Mouse (Mus musculus): Measurements from ENCODE around the gene Was. TPM values are rescaled to one million over a fixed set of nuclear protein-coding genes. Genes with fewer than 3 reads are reported as not detected.
"Not testable (repeated sequence)": the region's sequence is repeated elsewhere in the genome, so short reads cannot be mapped to it uniquely, and the experiment has no call there.

The Was gene
- total and polyA plus RNA-seq, 2 experiments, result 1.6 to 1.7 TPM

- H3K4me3 ChIP-seq (ENCODE audit: insufficient read depth, low read depth, low read length), result no peak overlapping the region
- 60% methylated on average over 3 of the region's 3 CpGs for WGBS
- no peaks in the 10 kb centered on the region for H3K36me3 ChIP-seq (ENCODE audit: control insufficient read depth, insufficient read depth, low read length)
- no peak overlapping the region for H3K9ac ChIP-seq (ENCODE audit: low read depth, low read length)
- no peaks in the 10 kb centered on the region for H3K27me3 ChIP-seq (ENCODE audit: control insufficient read depth, insufficient read depth, low read length)
- H3K79me2 ChIP-seq (ENCODE audit: control insufficient read depth, insufficient read depth, low read length), result no peaks in the 10 kb centered on the region
- peaks cover 1% of the 10 kb centered on the region; the same call in 1 of the 2 replicates for H3K4me1 ChIP-seq (ENCODE audit: control insufficient read depth, insufficient read depth, low read length)
- no peak overlapping the region for H3K27ac ChIP-seq (replicated peaks; ENCODE audit: insufficient read depth, low read depth, low read length)
- no peak for DNase-seq (ENCODE audit: extremely low read depth, low read depth, low spot score)
- TF ChIP-seq CTCF (IDR thresholded peaks at IDR 0.05; ENCODE audit: low read depth, low read length) (no peak), POLR2A (IDR thresholded peaks at IDR 0.05; ENCODE audit: extremely low read depth, insufficient read depth, low read length) (no peak)
Observed at GRCm38 (mm10) chrX:8101017-8101416, 10.7 kb upstream of the Was start.

- WGBS, result 36% methylated on average over 4 of the region's 4 CpGs
- no peaks in the 10 kb centered on the region for H3K36me3 ChIP-seq (ENCODE audit: control insufficient read depth, insufficient read depth, low read length)
- no peak overlapping the region for H3K27ac ChIP-seq (replicated peaks; ENCODE audit: insufficient read depth, low read depth, low read length)
- H3K79me2 ChIP-seq (ENCODE audit: control insufficient read depth, insufficient read depth, low read length), result no peaks in the 10 kb centered on the region
- H3K4me1 ChIP-seq (ENCODE audit: control insufficient read depth, insufficient read depth, low read length), result peaks cover 4% of the 10 kb centered on the region; the same call in 1 of the 2 replicates
- no peak for DNase-seq (ENCODE audit: extremely low read depth, low read depth, low spot score)
- no peaks in the 10 kb centered on the region for H3K27me3 ChIP-seq (ENCODE audit: control insufficient read depth, insufficient read depth, low read length)
- H3K4me3 ChIP-seq (ENCODE audit: insufficient read depth, low read depth, low read length), result no peak overlapping the region
- no peak for TF ChIP-seq CTCF (IDR thresholded peaks at IDR 0.05; ENCODE audit: low read depth, low read length)
- no peak for TF ChIP-seq POLR2A (IDR thresholded peaks at IDR 0.05; ENCODE audit: extremely low read depth, insufficient read depth, low read length)
- H3K9ac ChIP-seq (ENCODE audit: low read depth, low read length), result no peak overlapping the region
Observed at GRCm38 (mm10) chrX:8099435-8099834, 9.1 kb upstream of the Was start.

GRCm38 (mm10) chrX:8096787-8097242 lies 6.5 kb upstream of the Was start:
- Histone ChIP-seq H3K27ac (replicated peaks; ENCODE audit: insufficient read depth, low read depth, low read length) (peak overlapping the region; percentile 64), H3K4me3 (ENCODE audit: insufficient read depth, low read depth, low read length) (peak overlapping the region; percentile 29; the same call in 1 of the 2 replicates), H3K9ac (ENCODE audit: low read depth, low read length) (peak overlapping the region; percentile 62; the same call in 1 of the 2 replicates), H3K27me3 (ENCODE audit: control insufficient read depth, insufficient read depth, low read length) (no peaks in the 10 kb centered on the region), H3K36me3 (ENCODE audit: control insufficient read depth, insufficient read depth, low read length) (no peaks in the 10 kb centered on the region), H3K4me1 (ENCODE audit: control insufficient read depth, insufficient read depth, low read length) (peaks cover 4% of the 10 kb centered on the region; the same call in 1 of the 2 replicates), H3K79me2 (ENCODE audit: control insufficient read depth, insufficient read depth, low read length) (no peaks in the 10 kb centered on the region)
- TF ChIP-seq CTCF (IDR thresholded peaks at IDR 0.05; ENCODE audit: low read depth, low read length) (no peak), POLR2A (IDR thresholded peaks at IDR 0.05; ENCODE audit: extremely low read depth, insufficient read depth, low read length) (no peak)
- DNase-seq (ENCODE audit: extremely low read depth, low read depth, low spot score), result peak; percentile 90
- under 1% methylated on average over 19 of the region's 19 CpGs for WGBS

GRCm38 (mm10) chrX:8096068-8096786 lies 5.9 kb upstream of the Was start:
- 2% methylated on average over 20 of the region's 48 CpGs for WGBS
- DNase-seq (ENCODE audit: extremely low read depth, low read depth, low spot score); H3K79me2 ChIP-seq (ENCODE audit: control insufficient read depth, insufficient read depth, low read length); H3K36me3 ChIP-seq (ENCODE audit: control insufficient read depth, insufficient read depth, low read length); H3K27me3 ChIP-seq (ENCODE audit: control insufficient read depth, insufficient read depth, low read length); H3K4me1 ChIP-seq (ENCODE audit: control insufficient read depth, insufficient read depth, low read length): not testable (repeated sequence)
- peak overlapping the region; percentile 51; the same call in 1 of the 2 replicates for H3K4me3 ChIP-seq (ENCODE audit: insufficient read depth, low read depth, low read length)
- peak overlapping the region; percentile 62; the same call in 1 of the 2 replicates for H3K9ac ChIP-seq (ENCODE audit: low read depth, low read length)
- H3K27ac ChIP-seq (replicated peaks; ENCODE audit: insufficient read depth, low read depth, low read length), result peak overlapping the region; percentile 64

- TF ChIP-seq POLR2A (IDR thresholded peaks at IDR 0.05; ENCODE audit: extremely low read depth, insufficient read depth, low read length) (no peak), CTCF (IDR thresholded peaks at IDR 0.05; ENCODE audit: low read depth, low read length) (no peak)
- H3K27ac ChIP-seq (replicated peaks; ENCODE audit: insufficient read depth, low read depth, low read length), result no peak overlapping the region
- no peak overlapping the region for H3K4me3 ChIP-seq (ENCODE audit: insufficient read depth, low read depth, low read length)
Observed at GRCm38 (mm10) chrX:8095546-8095945, 5.2 kb upstream of the Was start.

GRCm38 (mm10) chrX:8090954-8091347 lies 653 bp upstream of the Was start:
- WGBS, result 93% methylated on average over 5 of the region's 5 CpGs
- H3K27ac ChIP-seq (replicated peaks; ENCODE audit: insufficient read depth, low read depth, low read length); H3K36me3 ChIP-seq (ENCODE audit: control insufficient read depth, insufficient read depth, low read length); H3K27me3 ChIP-seq (ENCODE audit: control insufficient read depth, insufficient read depth, low read length); H3K4me1 ChIP-seq (ENCODE audit: control insufficient read depth, insufficient read depth, low read length); H3K9ac ChIP-seq (ENCODE audit: low read depth, low read length); DNase-seq (ENCODE audit: extremely low read depth, low read depth, low spot score); H3K4me3 ChIP-seq (ENCODE audit: insufficient read depth, low read depth, low read length); H3K79me2 ChIP-seq (ENCODE audit: control insufficient read depth, insufficient read depth, low read length): not testable (repeated sequence)

More at GRCm38 (mm10) chrX:8095546-8095945, 5.2 kb upstream of the Was start:
- H3K36me3 ChIP-seq (ENCODE audit: control insufficient read depth, insufficient read depth, low read length), result no peaks in the 10 kb centered on the region
- H3K27me3 ChIP-seq (ENCODE audit: control insufficient read depth, insufficient read depth, low read length), result no peaks in the 10 kb centered on the region
- peaks cover 4% of the 10 kb centered on the region; the same call in 1 of the 2 replicates for H3K4me1 ChIP-seq (ENCODE audit: control insufficient read depth, insufficient read depth, low read length)
- H3K9ac ChIP-seq (ENCODE audit: low read depth, low read length), result no peak overlapping the region
- DNase-seq (ENCODE audit: extremely low read depth, low read depth, low spot score), result no peak
- no peaks in the 10 kb centered on the region for H3K79me2 ChIP-seq (ENCODE audit: control insufficient read depth, insufficient read depth, low read length)
- 67% methylated on average over 9 of the region's 10 CpGs for WGBS
